ENCODE assay signal across 9 mouse cellular contexts in genomic region chr14:29980447-29981205, GRCm38 (mm10). TPM values are rescaled to one million over a fixed set of nuclear protein-coding genes. Genes with fewer than 3 reads are reported as not detected.
DNase-seq lines count a peak whose midpoint lies in the region; ATAC-seq and TF ChIP-seq lines count a peak whose summit lies in the region.
"Had no signal": no experiment of that assay in that cellular context is flagged by ENCODE, and none has a peak within 500 bp of the region (broad histone marks: within the 10 kb centered on the region; RNA-seq: fewer than 3 reads in every experiment).

No protein-coding gene starts in this region.

- WGBS in intestine, postnatal 0 days, result 94% methylated on average over 10 of the region's 10 CpGs
- 95% methylated on average over 10 of the region's 10 CpGs for WGBS in intestine, embryonic 15.5 days
- 84% methylated on average over 10 of the region's 10 CpGs for WGBS in bone marrow, adult 2 months
- WGBS in forebrain, embryonic 16.5 days, result 95% methylated on average over 10 of the region's 10 CpGs

- peak; percentile 28 for DNase-seq in lung, postnatal 14 days
- DNase-seq in frontal cortex, postnatal 10 days (ENCODE audit: low spot score in 2 of 2), result no peak
- DNase-seq in urinary bladder, adult 2 months (ENCODE audit: low spot score), result no peak

- no peak overlapping the region for H3K4me3 ChIP-seq in intestine, postnatal 0 days (ENCODE audit: low read depth, low read length)
- no peak overlapping the region for H3K4me3 ChIP-seq in intestine, embryonic 15.5 days (replicated peaks)
- H3K4me3 ChIP-seq in bone marrow, adult 2 months (replicated peaks; ENCODE audit: control insufficient read depth, low read depth, low read length), result no peak overlapping the region
- no peak overlapping the region for H3K4me3 ChIP-seq in forebrain, embryonic 16.5 days (replicated peaks; ENCODE audit: low read length)

- no peaks in the 10 kb centered on the region for H3K27me3 ChIP-seq in intestine, postnatal 0 days (replicated peaks; ENCODE audit: control insufficient read depth, insufficient read depth, low read length)
- H3K27me3 ChIP-seq in intestine, embryonic 15.5 days (replicated peaks), result no peaks in the 10 kb centered on the region
- H3K27me3 ChIP-seq in forebrain, embryonic 16.5 days (replicated peaks; ENCODE audit: control insufficient read depth, insufficient read depth, low read length), result no peaks in the 10 kb centered on the region
- H3K27me3 ChIP-seq: midbrain, embryonic 12.5 days had no signal

- H3K4me2 ChIP-seq in intestine, postnatal 0 days (replicated peaks; ENCODE audit: low read depth), result no peak overlapping the region
- no peak overlapping the region for H3K4me2 ChIP-seq in intestine, embryonic 15.5 days (replicated peaks)
- H3K4me2 ChIP-seq in forebrain, embryonic 16.5 days (ENCODE audit: low read length), result no peak overlapping the region
- H3K4me2 ChIP-seq: midbrain, embryonic 12.5 days had no signal

- no peak overlapping the region for H3K27ac ChIP-seq in intestine, postnatal 0 days (ENCODE audit: low read depth, low read length)
- H3K27ac ChIP-seq in intestine, embryonic 15.5 days, result no peak overlapping the region
- no peak overlapping the region for H3K27ac ChIP-seq in bone marrow, adult 2 months (ENCODE audit: control insufficient read depth, insufficient read depth, low read depth, low read length, poor library complexity)
- no peak overlapping the region for H3K27ac ChIP-seq in forebrain, embryonic 16.5 days (ENCODE audit: low read length)
- H3K27ac ChIP-seq: midbrain, embryonic 12.5 days had no signal

- H3K36me3 ChIP-seq in intestine, postnatal 0 days (ENCODE audit: control insufficient read depth, insufficient read depth), result peaks cover 60% of the 10 kb centered on the region
- H3K36me3 ChIP-seq in intestine, embryonic 15.5 days, result peaks cover 40% of the 10 kb centered on the region
- H3K36me3 ChIP-seq in forebrain, embryonic 16.5 days (ENCODE audit: control insufficient read depth, insufficient read depth), result peaks cover 42% of the 10 kb centered on the region

- H3K9me3 ChIP-seq in intestine, postnatal 0 days (ENCODE audit: control insufficient read depth), result no peaks in the 10 kb centered on the region
- H3K9me3 ChIP-seq in intestine, embryonic 15.5 days, result no peaks in the 10 kb centered on the region
- H3K9me3 ChIP-seq in forebrain, embryonic 16.5 days (ENCODE audit: control insufficient read depth, low read length), result no peaks in the 10 kb centered on the region

- ATAC-seq in intestine, postnatal 0 days, result no peak
- no peak for ATAC-seq in intestine, embryonic 15.5 days
- ATAC-seq in CD4-positive, CD25-positive, alpha-beta regulatory T cell, adult 4 months, result peak; percentile 35
- ATAC-seq in forebrain, embryonic 16.5 days, result no peak

- no peak for TF ChIP-seq POLR2A in bone marrow, adult 2 months (IDR thresholded peaks at IDR 0.05; ENCODE audit: borderline replicate concordance, control insufficient read depth, low read depth, low read length)

- no peak overlapping the region for H3K9ac ChIP-seq in intestine, postnatal 0 days (ENCODE audit: low read depth, low read length)
- H3K9ac ChIP-seq in intestine, embryonic 15.5 days, result no peak overlapping the region
- H3K9ac ChIP-seq in forebrain, embryonic 16.5 days (replicated peaks; ENCODE audit: low read depth, low read length), result no peak overlapping the region
- H3K9ac ChIP-seq: midbrain, embryonic 12.5 days had no signal

- peak; percentile 71 for TF ChIP-seq CTCF in intestine, postnatal 0 days (IDR thresholded peaks at IDR 0.05; ENCODE audit: low read depth)
- TF ChIP-seq CTCF in bone marrow, adult 2 months (IDR thresholded peaks at IDR 0.05; ENCODE audit: control insufficient read depth, insufficient read depth, low read length), result peak; percentile 46

- no peaks in the 10 kb centered on the region for H3K4me1 ChIP-seq in intestine, postnatal 0 days (replicated peaks; ENCODE audit: control insufficient read depth, insufficient read depth, low read length)
- H3K4me1 ChIP-seq in intestine, embryonic 15.5 days (replicated peaks), result no peaks in the 10 kb centered on the region; the same call in 1 of the 2 replicates
- H3K4me1 ChIP-seq in bone marrow, adult 2 months (ENCODE audit: control insufficient read depth, insufficient read depth, low read length), result no peaks in the 10 kb centered on the region; the same call in 1 of the 2 replicates
- H3K4me1 ChIP-seq in forebrain, embryonic 16.5 days (replicated peaks; ENCODE audit: control insufficient read depth, insufficient read depth, low read length), result peaks cover 10% of the 10 kb centered on the region

RNA-seq across cellular contexts. Expression of gene Actr8, which starts 2.5 kb away (rescaled TPM):
- polyA plus RNA-seq in intestine, postnatal 0 days (2015; fragmentation: Nextera tagmentation; extraction: Ambion mirVana), result 20.1 and 21.6 TPM in 2 replicates
- 51.9 and 55.7 TPM in 2 replicates for polyA plus RNA-seq in intestine, embryonic 15.5 days (2015; fragmentation: Nextera tagmentation; extraction: Ambion mirVana)
- 10 to 100 TPM; 41.7 to 53.9 TPM for polyA plus RNA-seq in CD4-positive, CD25-positive, alpha-beta regulatory T cell, adult 4 months (2017; shearing (Covaris generic))
- 12.5 and 21.8 TPM in 2 replicates for polyA plus RNA-seq in bone marrow, adult 2 months (2011; ENCODE audit: insufficient read depth, insufficient read length, low replicate concordance, missing spikeins)
- polyA plus RNA-seq in forebrain, embryonic 16.5 days (2015; fragmentation: Nextera tagmentation; extraction: Ambion mirVana), result 92.0 and 92.8 TPM in 2 replicates
- polyA plus RNA-seq in urinary bladder, adult 2 months (2012; rRNA removed), result 49.8 and 51.9 TPM in 2 replicates

RNA-seq across cellular contexts. Expression of gene Selenok, which starts 12.5 kb away (rescaled TPM):
- polyA plus RNA-seq in intestine, postnatal 0 days (2015; fragmentation: Nextera tagmentation; extraction: Ambion mirVana), result 313 and 318 TPM in 2 replicates
- polyA plus RNA-seq in intestine, embryonic 15.5 days (2015; fragmentation: Nextera tagmentation; extraction: Ambion mirVana), result 255 and 267 TPM in 2 replicates
- 100 to 1,000 TPM; 332 to 374 TPM for polyA plus RNA-seq in CD4-positive, CD25-positive, alpha-beta regulatory T cell, adult 4 months (2017; shearing (Covaris generic))
- 45.0 and 46.1 TPM in 2 replicates for polyA plus RNA-seq in bone marrow, adult 2 months (2011; ENCODE audit: insufficient read depth, insufficient read length, low replicate concordance, missing spikeins)
- 413 and 432 TPM in 2 replicates for polyA plus RNA-seq in forebrain, embryonic 16.5 days (2015; fragmentation: Nextera tagmentation; extraction: Ambion mirVana)
- polyA plus RNA-seq in urinary bladder, adult 2 months (2012; rRNA removed), result 147 and 185 TPM in 2 replicates

RNA-seq across cellular contexts. Expression of gene Il17rb, which starts 28.1 kb away (rescaled TPM):
- 0.41 and 0.65 TPM in 2 replicates for polyA plus RNA-seq in intestine, postnatal 0 days (2015; fragmentation: Nextera tagmentation; extraction: Ambion mirVana)
- polyA plus RNA-seq in intestine, embryonic 15.5 days (2015; fragmentation: Nextera tagmentation; extraction: Ambion mirVana), result 0.74 and 0.76 TPM in 2 replicates
- polyA plus RNA-seq in CD4-positive, CD25-positive, alpha-beta regulatory T cell, adult 4 months (2017; shearing (Covaris generic)), result 1 to 10 TPM; 3.1 to 4.5 TPM
- 7.8 TPM in 1 of 2 replicates, not detected in the other for polyA plus RNA-seq in bone marrow, adult 2 months (2011; ENCODE audit: insufficient read depth, insufficient read length, low replicate concordance, missing spikeins)
- 1.3 and 2.2 TPM in 2 replicates for polyA plus RNA-seq in forebrain, embryonic 16.5 days (2015; fragmentation: Nextera tagmentation; extraction: Ambion mirVana)
- polyA plus RNA-seq in urinary bladder, adult 2 months (2012; rRNA removed), result 0.38 and 0.91 TPM in 2 replicates

RNA-seq across cellular contexts. Expression of gene Chdh, which starts 28.2 kb away (rescaled TPM):
- 1.1 and 1.4 TPM in 2 replicates for polyA plus RNA-seq in intestine, postnatal 0 days (2015; fragmentation: Nextera tagmentation; extraction: Ambion mirVana)
- 1.3 and 1.5 TPM in 2 replicates for polyA plus RNA-seq in intestine, embryonic 15.5 days (2015; fragmentation: Nextera tagmentation; extraction: Ambion mirVana)
- 1 to 10 TPM in 1 of 2 experiments, under 1 TPM in 1; 0.52 to 1.5 TPM for polyA plus RNA-seq in CD4-positive, CD25-positive, alpha-beta regulatory T cell, adult 4 months (2017; shearing (Covaris generic))
- 4.6 and 5.4 TPM in 2 replicates for polyA plus RNA-seq in bone marrow, adult 2 months (2011; ENCODE audit: insufficient read depth, insufficient read length, low replicate concordance, missing spikeins)
- 0.12 and 0.66 TPM in 2 replicates for polyA plus RNA-seq in forebrain, embryonic 16.5 days (2015; fragmentation: Nextera tagmentation; extraction: Ambion mirVana)
- polyA plus RNA-seq in urinary bladder, adult 2 months (2012; rRNA removed), result 0.77 and 0.81 TPM in 2 replicates
